Mouse (Mus musculus) MEL (cell line): ENCODE measurements around the gene Hspa12b. TPM values are rescaled to one million over a fixed set of nuclear protein-coding genes. Genes with fewer than 3 reads are reported as not detected.

Experiments
- DNase-seq: peaks from one replicate; pipeline ENCODE4 v3.0.0; 2011; ENCODE audit warnings: low read depth, low spot score
- H3K27ac ChIP-seq: 2 replicates; pipeline ENCODE4 v1.5.1; 2012; ENCODE audit warnings: low read depth, mild to moderate bottlenecking, control low read depth, low read length, moderate library complexity; ENCODE audit not compliant: control insufficient read depth
- H3K27me3 ChIP-seq, 2 experiments: fragments of 150-350 bp in 1 of 2; sonication (generic) in 1 of 2; 2 replicates each; pipeline ENCODE4 v1.6.1; 2012; ENCODE audit warnings: low read length in 2 of 2, mild to moderate bottlenecking in 2 of 2, improper control_type of control experiment in 1 of 2, moderate library complexity in 1 of 2; ENCODE audit not compliant: insufficient read depth in 2 of 2, control insufficient read depth in 1 of 2
- H3K36me3 ChIP-seq, 2 experiments: 2 replicates each; pipeline ENCODE4 v1.6.1; 2012 to 2014; ENCODE audit warnings: low read length in 2 of 2, improper control_type of control experiment in 1 of 2, inconsistent platforms in 1 of 2, mild to moderate bottlenecking in 1 of 2; ENCODE audit not compliant: insufficient read depth in 2 of 2, control insufficient read depth in 1 of 2
- H3K4me1 ChIP-seq, 2 experiments: fragments of 150-350 bp in 1 of 2; sonication (generic) in 1 of 2; 2 replicates each; pipeline ENCODE4 v1.6.1; 2012; ENCODE audit warnings: low read length in 2 of 2, improper control_type of control experiment in 1 of 2, mild to moderate bottlenecking in 1 of 2; ENCODE audit not compliant: insufficient read depth in 2 of 2, control insufficient read depth in 1 of 2
- H3K4me3 ChIP-seq, 2 experiments: fragments of 150-350 bp in 1 of 2; sonication (generic) in 1 of 2; 2 replicates each; pipeline ENCODE4 v1.5.1; 2012; ENCODE audit warnings: low read depth in 2 of 2, low read length in 2 of 2, mild to moderate bottlenecking in 2 of 2, moderate library complexity in 2 of 2, control low read depth in 1 of 2, improper control_type of control experiment in 1 of 2; ENCODE audit not compliant: control insufficient read depth in 1 of 2, insufficient read depth in 1 of 2
- H3K79me2 ChIP-seq: 2 replicates; pipeline ENCODE4 v1.6.1; 2012; ENCODE audit warnings: mild to moderate bottlenecking, low read length, moderate library complexity; ENCODE audit not compliant: control insufficient read depth, poor library complexity, insufficient read depth
- H3K9ac ChIP-seq: 2 replicates; pipeline ENCODE4 v1.6.1; 2012; ENCODE audit warnings: low read depth, mild to moderate bottlenecking, control low read depth, low read length, moderate library complexity; ENCODE audit not compliant: control insufficient read depth, poor library complexity, severe bottlenecking
- H3K9me3 ChIP-seq: fragments of 150-350 bp; sonication (generic); replicated peaks from 2 replicates; pipeline ENCODE4 v1.6.1; 2012; ENCODE audit warnings: mild to moderate bottlenecking, low read length, improper control_type of control experiment, moderate library complexity; ENCODE audit not compliant: insufficient read depth
- CHD2 ChIP-seq: IDR thresholded peaks from 2 replicates; pipeline ENCODE4 v1.6.1; 2011; ENCODE audit warnings: low read length, improper control_type of control experiment
- CTCF ChIP-seq, 3 experiments: IDR thresholded peaks in 2 of 3; conservative IDR thresholded peaks in 1 of 3; 2 replicates each; pipeline ENCODE4 v1.5.1; 2011 to 2012; ENCODE audit warnings: low read length in 3 of 3, low read depth in 2 of 3, mild to moderate bottlenecking in 2 of 3, improper control_type of control experiment in 1 of 3, inconsistent platforms in 1 of 3, mixed read lengths in 1 of 3, moderate library complexity in 1 of 3; ENCODE audit not compliant: control insufficient read depth in 1 of 3, insufficient read depth in 1 of 3, poor library complexity in 1 of 3, severe bottlenecking in 1 of 3
- E2F4 ChIP-seq: IDR thresholded peaks from 2 replicates; pipeline ENCODE4 v1.6.1; 2011; ENCODE audit warnings: low read depth, low read length, improper control_type of control experiment, borderline replicate concordance
- ELF1 ChIP-seq: IDR thresholded peaks from 2 replicates; pipeline ENCODE4 v1.6.1; 2014; ENCODE audit warnings: low read depth, mild to moderate bottlenecking, inconsistent platforms, low read length, improper control_type of control experiment, moderate library complexity
- EP300 ChIP-seq, 2 experiments: IDR thresholded peaks; 2 replicates each; pipeline ENCODE4 v1.6.1; 2011; ENCODE audit warnings: improper control_type of control experiment in 2 of 2, low read length in 2 of 2, low read depth in 1 of 2, mild to moderate bottlenecking in 1 of 2
- GATA1 ChIP-seq: IDR thresholded peaks from 2 replicates; pipeline ENCODE4 v1.6.1; 2011; ENCODE audit warnings: low read depth, low read length, improper control_type of control experiment
- HCFC1 ChIP-seq: IDR thresholded peaks from 2 replicates; pipeline ENCODE4 v1.6.1; 2012; ENCODE audit warnings: low read depth, mild to moderate bottlenecking, inconsistent platforms, low read length, improper control_type of control experiment, moderate library complexity
- KAT2A ChIP-seq: conservative IDR thresholded peaks from 2 replicates; pipeline ENCODE4 v1.6.1; 2012; ENCODE audit warnings: low read depth, low read length, improper control_type of control experiment, inconsistent platforms
- MAFK ChIP-seq: IDR thresholded peaks from 2 replicates; pipeline ENCODE4 v1.6.1; 2011; ENCODE audit warnings: low read depth, mild to moderate bottlenecking, low read length, improper control_type of control experiment, borderline replicate concordance
- MAX ChIP-seq: IDR thresholded peaks from 2 replicates; pipeline ENCODE4 v1.6.1; 2011; ENCODE audit warnings: low read length, improper control_type of control experiment
- MXI1 ChIP-seq: IDR thresholded peaks from 2 replicates; pipeline ENCODE4 v1.6.1; 2011; ENCODE audit warnings: mild to moderate bottlenecking, low read depth, low read length, improper control_type of control experiment
- MYB ChIP-seq: IDR thresholded peaks from 2 replicates; pipeline ENCODE4 v1.6.1; 2011; ENCODE audit warnings: mild to moderate bottlenecking, low read depth, low read length, improper control_type of control experiment
- POLR2A ChIP-seq, 2 experiments: IDR thresholded peaks; 2 replicates each; pipeline ENCODE4 v1.6.1; 2011 to 2012; ENCODE audit warnings: low read length in 2 of 2, mild to moderate bottlenecking in 2 of 2, control low read depth in 1 of 2, improper control_type of control experiment in 1 of 2, low read depth in 1 of 2, moderate library complexity in 1 of 2; ENCODE audit not compliant: control insufficient read depth in 1 of 2, insufficient read depth in 1 of 2, poor library complexity in 1 of 2
- POLR2AphosphoS2 ChIP-seq: IDR thresholded peaks from 2 replicates; pipeline ENCODE4 v1.6.1; 2011; ENCODE audit warnings: low read length, improper control_type of control experiment
- RAD21 ChIP-seq: IDR thresholded peaks from 2 replicates; pipeline ENCODE4 v1.6.1; 2011; ENCODE audit warnings: mild to moderate bottlenecking, low read depth, low read length, improper control_type of control experiment
- SIN3A ChIP-seq: IDR thresholded peaks from 2 replicates; pipeline ENCODE4 v1.6.1; 2012; ENCODE audit warnings: low read length, improper control_type of control experiment, inconsistent platforms
- TAL1 ChIP-seq: IDR thresholded peaks from 2 replicates; pipeline ENCODE4 v1.6.1; 2012; ENCODE audit warnings: mild to moderate bottlenecking, inconsistent platforms, low read length, moderate library complexity, mixed read lengths
- TCF12 ChIP-seq: IDR thresholded peaks from 2 replicates; pipeline ENCODE4 v1.6.1; 2014; ENCODE audit warnings: low read depth, mild to moderate bottlenecking, inconsistent platforms, low read length, improper control_type of control experiment, moderate library complexity
- UBTF ChIP-seq: IDR thresholded peaks from 2 replicates; pipeline ENCODE4 v1.6.1; 2012; ENCODE audit warnings: low read depth, mild to moderate bottlenecking, inconsistent platforms, low read length, improper control_type of control experiment, moderate library complexity, borderline replicate concordance; ENCODE audit not compliant: insufficient read depth
- USF1 ChIP-seq: IDR thresholded peaks from 2 replicates; pipeline ENCODE4 v1.6.1; 2014; ENCODE audit warnings: low read depth, mild to moderate bottlenecking, inconsistent platforms, low read length, improper control_type of control experiment, moderate library complexity
- USF2 ChIP-seq, 2 experiments: IDR thresholded peaks; 2 replicates each; pipeline ENCODE4 v1.6.1; 2011 to 2012; ENCODE audit warnings: improper control_type of control experiment in 2 of 2, low read length in 2 of 2, borderline replicate concordance in 1 of 2, inconsistent platforms in 1 of 2, low read depth in 1 of 2, mild to moderate bottlenecking in 1 of 2; ENCODE audit not compliant: insufficient read depth in 1 of 2
- ZC3H11A ChIP-seq: IDR thresholded peaks from 2 replicates; pipeline ENCODE4 v1.6.1; 2012; ENCODE audit warnings: low read depth, mild to moderate bottlenecking, inconsistent platforms, low read length, improper control_type of control experiment
- polyA plus RNA-seq, 2 experiments: library from polyadenylated mRNA; stranded (reverse) in 1 of 2; unstranded in 1 of 2; fragments of >175 nt in 1 of 2; fragments of >200 nt in 1 of 2; gene quantifications; 2 replicates each; pipeline versions ENCODE4 v1.2.1 to v1.2.4; 2012; ENCODE audit warnings: low replicate concordance in 2 of 2, low read depth in 1 of 2; ENCODE audit not compliant: insufficient read length in 2 of 2, insufficient read depth in 1 of 2, missing spikeins in 1 of 2
- total RNA-seq: library from RNA; depleted of rRNA; stranded (reverse); fragments of 300-350 nt; gene quantifications from 2 replicates; pipeline ENCODE4 v1.2.3, GENCODE M21; 2012

The Hspa12b gene
- total and polyA plus RNA-seq, 3 experiments, result 0.04 to 1.2 TPM; not detected in 1

GRCm38 (mm10) chr2:131174700-131175099 is 47.6 kb downstream of the Hspa12b start (continued):
- peak; percentile 99 for TF ChIP-seq SIN3A

GRCm38 (mm10) chr2:131175286-131175944 is 48.3 kb downstream of the Hspa12b start:
- Histone ChIP-seq H3K9me3 (no peaks in the 10 kb centered on the region), H3K27me3 (no peaks in the 10 kb centered on the region), H3K4me1 (peaks cover 3 to 49% of the 10 kb centered on the region in 2 experiments; a peak in 3 of 4 replicates), H3K79me2 (peaks cover 16% of the 10 kb centered on the region), H3K9ac (no peak overlapping the region), H3K27ac (no peak overlapping the region), H3K4me3 (no peak overlapping the region), H3K36me3 (peaks cover 0 to 12% of the 10 kb centered on the region in 2 experiments; a peak in 2 of 4 replicates)
- TF ChIP-seq MYB (no peak), POLR2AphosphoS2 (0 out of 2 replicates have a peak, but pooled peaks have one; percentile 12)
- DNase-seq, result no peak

GRCm38 (mm10) chr2:131175945-131176309 is 48.8 kb downstream of the Hspa12b start:
- no peak for DNase-seq
- Histone ChIP-seq H3K36me3 (peaks cover 0 to 12% of the 10 kb centered on the region in 2 experiments; a peak in 2 of 4 replicates), H3K27me3 (no peaks in the 10 kb centered on the region), H3K9ac (no peak overlapping the region), H3K4me1 (peaks cover 3 to 46% of the 10 kb centered on the region in 2 experiments; a peak in 3 of 4 replicates), H3K9me3 (no peaks in the 10 kb centered on the region), H3K4me3 (no peak overlapping the region), H3K79me2 (peaks cover 16% of the 10 kb centered on the region), H3K27ac (no peak overlapping the region)
- TF ChIP-seq ZC3H11A (no peak), E2F4 (no peak), MAFK (no peak), MAX (no peak), ELF1 (no peak), GATA1 (no peak), HCFC1 (no peak), SIN3A (no peak), USF1 (no peak)

GRCm38 (mm10) chr2:131176491-131176890 is 49.4 kb downstream of the Hspa12b start:
- H3K79me2 ChIP-seq, result peaks cover 16% of the 10 kb centered on the region
- H3K27ac ChIP-seq, result no peak overlapping the region
- TF ChIP-seq GATA1, result no peak
- TF ChIP-seq ZC3H11A, result no peak
- no peak for TF ChIP-seq EP300 (IDR thresholded peaks at IDR 0.05; ENCODE audit: low read depth in 1 of 2, low read length in 2 of 2)
- no peak for TF ChIP-seq CTCF (IDR thresholded peaks at IDR 0.05 in 2 of 3, conservative IDR thresholded peaks at IDR 0.05 in 1 of 3; ENCODE audit: control insufficient read depth in 1 of 3, insufficient read depth in 1 of 3, low read depth in 2 of 3, low read length in 3 of 3, poor library complexity in 1 of 3, severe bottlenecking in 1 of 3)
- TF ChIP-seq USF1, result no peak
- no peak for TF ChIP-seq RAD21
- no peak for TF ChIP-seq MAFK
- no peak for TF ChIP-seq KAT2A
- no peak for TF ChIP-seq UBTF
- no peak for TF ChIP-seq USF2 (IDR thresholded peaks at IDR 0.05; ENCODE audit: borderline replicate concordance in 1 of 2, insufficient read depth in 1 of 2, low read depth in 1 of 2, low read length in 2 of 2)
- no peak for TF ChIP-seq MXI1
- no peak for TF ChIP-seq MYB
- TF ChIP-seq TCF12, result no peak
- TF ChIP-seq CHD2, result no peak
- no peak for TF ChIP-seq TAL1
- TF ChIP-seq POLR2A (IDR thresholded peaks at IDR 0.05; ENCODE audit: control insufficient read depth in 1 of 2, insufficient read depth in 1 of 2, low read depth in 1 of 2, low read length in 2 of 2, poor library complexity in 1 of 2), result no peak
- H3K4me3 ChIP-seq, result no peak overlapping the region
- H3K9me3 ChIP-seq, result no peaks in the 10 kb centered on the region
- H3K9ac ChIP-seq, result no peak overlapping the region
- H3K36me3 ChIP-seq, result peaks cover 0 to 12% of the 10 kb centered on the region in 2 experiments; a peak in 2 of 4 replicates
- peaks cover 3 to 44% of the 10 kb centered on the region in 2 experiments; a peak in 3 of 4 replicates for H3K4me1 ChIP-seq
- H3K27me3 ChIP-seq, result no peaks in the 10 kb centered on the region
- no peak for DNase-seq
